Mouse (Mus musculus): ENCODE results near the gene Btbd10. TPM values are rescaled to one million over a fixed set of nuclear protein-coding genes. Genes with fewer than 3 reads are reported as not detected.

The Btbd10 gene
- total RNA-seq, 2 experiments from 2014 or later = 57.8 to 61.2 TPM

DNA sequence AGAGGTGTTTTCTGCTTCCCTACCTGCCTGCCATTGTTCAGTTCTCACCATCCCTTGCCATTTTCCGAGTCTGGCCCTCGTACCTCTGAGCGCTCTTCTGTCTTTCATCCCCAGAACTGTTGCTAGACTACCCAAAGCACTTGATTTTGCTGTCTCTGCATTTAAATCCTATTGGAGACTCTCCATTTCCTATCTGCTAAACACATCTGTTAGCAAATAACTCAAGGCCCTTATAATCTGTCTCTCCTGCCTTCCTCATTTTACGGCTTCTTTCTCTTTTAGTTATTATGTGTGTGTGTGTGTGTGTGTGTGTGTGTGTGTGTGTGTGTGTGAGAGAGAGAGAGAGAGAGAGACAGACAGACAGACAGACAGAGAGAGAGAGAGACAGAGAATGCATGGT, 71.4 kb downstream of the Btbd10 start:
- no peak for DNase-seq (ENCODE audit: low spot score in 2 of 2)

GRCm38 (mm10) chr7:113295077-113295890, 73.9 kb downstream of the Btbd10 start:
- no peak for DNase-seq (ENCODE audit: low spot score in 2 of 2)

DNA sequence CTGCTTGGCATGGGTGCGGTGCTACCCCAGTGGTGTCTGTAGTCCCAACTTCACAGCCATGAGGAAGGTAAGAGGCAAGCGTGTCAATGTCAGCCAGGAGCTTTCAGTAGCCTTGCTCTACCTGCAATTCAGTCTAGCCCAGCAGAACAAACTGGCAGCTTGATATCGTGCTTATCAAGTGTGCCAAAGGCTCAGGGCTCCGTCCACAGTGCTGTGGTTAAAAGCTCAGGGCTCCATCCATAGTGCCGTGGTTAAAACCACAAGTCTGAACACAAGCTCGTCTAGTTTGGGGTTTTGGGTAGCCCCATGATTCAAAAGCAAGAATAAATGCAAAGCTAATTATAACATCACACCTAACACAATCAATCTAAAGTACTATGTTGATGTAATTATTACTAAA, 74.6 kb downstream of the Btbd10 start:
- DNase-seq (ENCODE audit: low spot score in 2 of 2) = no peak

DNA sequence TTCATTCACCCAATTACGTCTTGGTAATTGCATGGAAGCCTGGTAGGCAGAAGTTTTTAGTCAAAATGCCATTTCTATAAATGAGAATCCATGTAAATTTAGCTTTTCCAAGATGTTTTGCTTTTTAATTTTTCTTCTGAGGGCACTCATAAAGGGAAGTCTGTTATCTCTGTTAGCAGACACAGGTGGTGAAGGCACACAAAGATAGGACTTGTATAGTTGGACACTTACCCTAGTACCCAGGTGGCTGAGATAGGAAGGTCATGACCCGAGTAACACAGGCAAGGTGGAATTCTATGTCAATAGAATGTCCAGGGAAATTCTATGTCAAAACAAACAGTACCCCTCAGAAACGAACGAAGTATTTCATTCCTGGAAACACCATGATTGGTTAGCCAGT, 77.0 kb downstream of the Btbd10 start:
- no peak for DNase-seq (ENCODE audit: low spot score in 2 of 2)

- no peak for DNase-seq (ENCODE audit: low spot score in 2 of 2)
Measured at GRCm38 (mm10) chr7:113291741-113292140, 77.5 kb downstream of the Btbd10 start.

DNA sequence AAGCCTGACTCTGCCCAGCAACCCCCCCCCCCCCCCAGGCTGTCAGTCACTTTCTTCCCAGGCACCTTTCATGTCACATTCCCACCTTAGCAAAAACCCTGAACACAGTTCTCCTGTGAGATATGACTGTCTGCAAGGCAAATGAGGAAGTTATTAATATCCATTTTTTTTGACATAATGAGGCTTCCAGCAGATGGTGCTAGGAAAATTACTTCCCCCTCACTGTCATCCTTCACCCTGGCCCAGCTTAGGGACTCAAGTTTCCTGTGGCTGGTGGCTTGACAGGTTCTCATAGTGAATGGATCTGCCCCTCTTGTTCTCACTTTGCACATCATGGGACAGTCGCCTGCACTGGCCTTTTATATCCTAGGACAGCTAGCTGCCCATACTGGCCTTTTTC, 80.0 kb downstream of the Btbd10 start:
- no peak for DNase-seq (ENCODE audit: low spot score in 2 of 2)

- DNase-seq (ENCODE audit: low spot score in 2 of 2) = no peak
Measured at GRCm38 (mm10) chr7:113285405-113285804, 83.8 kb downstream of the Btbd10 start.

- no peak for DNase-seq (ENCODE audit: low spot score in 2 of 2)
Measured at GRCm38 (mm10) chr7:113279246-113279645, 89.9 kb downstream of the Btbd10 start.

DNA sequence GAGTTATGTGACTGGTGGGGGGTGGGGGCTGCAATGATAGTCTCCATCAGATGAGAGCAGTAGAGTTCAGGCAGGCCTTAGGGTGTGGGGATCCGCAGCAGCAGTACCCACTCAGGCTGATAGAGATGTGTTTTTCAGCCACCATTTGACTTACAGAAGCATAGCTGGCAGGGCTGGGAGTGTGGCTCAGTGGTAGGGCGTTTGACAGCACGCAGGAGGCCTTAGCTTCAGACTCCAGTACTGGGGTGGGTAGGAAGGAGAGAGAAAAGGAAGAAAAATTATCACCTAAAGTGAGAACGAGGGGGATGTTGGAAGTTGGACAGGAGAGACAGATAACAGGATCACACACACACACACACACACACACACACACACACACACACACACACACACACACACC, 90.7 kb downstream of the Btbd10 start:
- DNase-seq (ENCODE audit: low spot score in 2 of 2) = no peak

GRCm38 (mm10) chr7:113277245-113277644, 91.9 kb downstream of the Btbd10 start:
- DNase-seq (ENCODE audit: low spot score in 2 of 2) = peak in 1 of 2 experiments; percentile 29

DNA sequence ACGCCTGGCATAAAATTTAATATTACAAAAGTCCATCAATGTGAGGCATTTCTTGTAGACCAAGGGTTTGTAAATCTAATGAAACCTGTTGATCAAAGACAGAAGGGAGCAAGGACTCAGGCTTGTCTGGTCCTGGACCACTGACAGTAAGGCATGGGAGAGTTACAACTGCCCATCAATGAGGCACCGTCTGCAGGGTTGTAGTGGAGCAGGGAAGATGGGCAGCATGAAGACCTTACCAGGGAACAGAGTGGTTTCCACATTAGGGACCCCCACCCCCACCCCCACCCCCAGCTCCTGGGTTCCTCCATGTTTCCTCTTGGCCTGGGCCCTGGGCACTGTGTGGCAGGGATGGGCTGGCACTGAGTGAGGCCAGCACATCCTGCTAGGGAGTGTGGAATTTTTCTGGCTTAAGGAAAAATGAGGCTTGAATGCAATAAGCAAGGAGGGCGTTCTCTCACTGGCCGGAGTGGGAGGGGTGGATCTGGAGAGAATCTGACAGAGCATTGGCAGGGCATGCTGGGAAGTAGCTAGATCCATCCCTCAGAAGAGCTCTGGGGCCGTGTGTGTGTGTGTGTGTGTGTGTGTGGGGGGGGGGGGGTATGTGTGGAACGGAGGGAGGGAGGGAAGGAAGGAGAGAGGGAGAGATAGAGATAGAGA, 96.7 kb downstream of the Btbd10 start:
- no peak for DNase-seq (ENCODE audit: low spot score in 2 of 2)

GRCm38 (mm10) chr7:113270991-113271390, 98.2 kb downstream of the Btbd10 start:
- DNase-seq (ENCODE audit: low spot score in 2 of 2) = no peak

DNA sequence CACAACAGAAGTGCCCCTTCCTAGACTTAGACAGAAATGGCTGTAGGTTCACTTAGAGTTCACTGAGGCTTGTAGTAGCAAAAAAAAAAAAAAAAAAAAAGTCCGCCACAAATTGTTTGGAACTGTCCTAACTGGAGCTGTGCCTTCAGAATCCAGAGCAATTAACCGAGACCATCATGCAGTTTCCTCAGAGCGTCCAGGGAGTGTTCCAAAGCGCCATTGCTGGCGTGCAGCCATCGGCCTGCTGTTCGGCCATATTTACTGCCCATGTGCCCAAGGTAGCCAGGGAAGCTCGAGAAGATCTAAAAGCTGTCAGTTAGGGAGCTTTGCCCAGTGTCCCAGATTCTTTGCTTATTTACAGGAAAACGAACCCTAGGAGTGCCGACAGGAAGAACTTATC, 98.6 kb downstream of the Btbd10 start:
- DNase-seq (ENCODE audit: low spot score in 2 of 2) = peak in 1 of 2 experiments; percentile 34

GRCm38 (mm10) chr7:113269921-113270320, 99.3 kb downstream of the Btbd10 start:
- DNase-seq (ENCODE audit: low spot score in 2 of 2) = no peak

GRCm38 (mm10) chr7:113269081-113269480, 100.1 kb downstream of the Btbd10 start:
- no peak for DNase-seq (ENCODE audit: low spot score in 2 of 2)

DNA sequence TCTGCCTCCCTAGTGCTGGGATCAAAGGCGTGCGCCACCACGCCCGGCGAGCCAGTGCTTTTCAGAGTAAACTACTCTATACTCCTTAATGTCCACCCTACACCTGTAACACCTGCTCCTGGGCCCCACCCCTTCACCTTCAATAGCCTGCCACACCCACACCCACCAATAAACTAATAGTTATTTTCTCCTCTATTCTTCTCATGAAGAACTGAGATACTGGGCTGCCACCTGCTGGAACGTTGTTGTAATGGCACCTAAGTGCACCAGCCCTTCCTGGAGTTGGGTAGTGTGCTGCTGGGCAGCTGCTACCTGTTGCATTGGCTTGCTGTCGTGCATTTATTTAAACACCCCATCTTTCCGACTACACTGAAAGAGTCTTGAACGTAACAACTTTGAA, 100.9 kb downstream of the Btbd10 start:
- peak; percentile 69 to 82 for DNase-seq (ENCODE audit: low spot score in 2 of 2)

Other genes with a start within 250 kb of the Btbd10 start
- 10 to 100 TPM; 23.5 to 28.6 TPM for gene Arntl, start 161.9 kb downstream of the Btbd10 start, total RNA-seq (2021)
- not detected for gene Pth, start 19.2 kb upstream of the Btbd10 start, total RNA-seq (2021)
- gene Far1, start 144.4 kb upstream of the Btbd10 start, total RNA-seq (2021) = 100 to 1,000 TPM; 107 to 117 TPM

All from layer of hippocampus, postnatal 14 days (tissue).